Mouse (Mus musculus) heart, postnatal 14 days (tissue): Measurements from ENCODE around the gene Celf2. TPM values are rescaled to one million over a fixed set of nuclear protein-coding genes. Genes with fewer than 3 reads are reported as not detected.
A peak's percentile ranks its signal among the peaks of the same experiment; 100 is the strongest.

Experiments used
- DNase-seq, 2 experiments: peaks; one replicate each; pipeline ENCODE4 v3.0.0; 2021 to 2022
- intact Hi-C: fragments of 180-260 bp; cut with DNase I; formaldehyde crosslinking; loops from one replicate; pipeline ENCODE4 v1.15.1; 2025
- total RNA-seq, 2 experiments: library from RNA; stranded (reverse); gene quantifications; 2 replicates each; pipeline ENCODE4 v1.2.3; 2021

Celf2 gene
- total RNA-seq, 2 experiments from 2014 or later: 65.4 to 69.9 TPM

DNA sequence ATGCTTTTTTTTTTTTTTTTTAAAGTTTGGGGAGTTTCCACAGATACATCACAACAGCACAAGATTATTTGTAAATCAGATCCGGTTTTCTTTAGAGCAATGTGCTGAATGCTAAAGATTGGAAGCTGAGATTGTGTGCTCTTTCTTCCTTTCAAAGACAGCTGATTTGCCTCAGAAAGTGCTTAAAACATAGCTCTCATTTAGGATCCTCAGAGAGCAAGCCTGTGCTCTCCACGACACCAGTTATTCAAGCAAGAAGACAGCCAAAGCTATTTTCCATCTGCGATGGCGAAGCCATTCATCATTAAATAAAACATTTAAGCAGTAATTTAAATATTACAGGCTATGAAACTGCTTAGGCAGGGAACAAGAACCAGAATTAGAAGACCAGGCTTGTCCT is 463.8 kb downstream of the Celf2 start:
- no peak for DNase-seq
- intact Hi-C loops: no loop called here

DNA sequence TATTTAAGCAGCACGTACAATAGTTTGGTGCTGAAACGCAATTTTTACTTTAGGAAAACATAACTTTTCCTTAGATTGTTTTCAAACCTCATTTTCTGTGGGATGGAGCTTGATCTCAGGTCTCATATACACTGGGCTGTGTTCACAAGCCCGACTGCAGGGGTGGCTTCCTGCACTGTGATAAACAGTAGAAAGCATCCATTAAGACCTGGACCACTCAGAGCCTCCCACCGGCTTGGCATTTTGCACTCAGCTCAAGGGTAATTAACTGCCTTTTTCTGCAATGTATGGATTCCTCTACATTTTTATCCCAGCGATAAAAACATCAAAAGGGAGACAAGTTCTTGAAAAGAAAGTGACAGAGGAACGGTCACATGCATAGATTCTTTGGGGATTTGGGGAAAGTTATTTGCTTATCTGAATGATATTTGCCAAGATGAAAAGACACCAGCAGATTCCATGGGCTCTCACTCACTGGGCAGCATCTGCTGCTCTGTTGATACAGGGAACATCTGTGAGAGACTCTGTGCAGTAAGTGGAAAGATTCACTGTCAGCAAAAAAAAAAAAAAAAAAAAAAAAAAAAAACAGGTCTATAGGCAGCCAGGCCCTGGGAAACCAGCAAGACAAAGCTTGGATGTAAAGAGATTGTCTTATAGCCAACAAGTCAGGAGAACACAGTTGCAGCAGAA is 465.4 kb downstream of the Celf2 start:
- DNase-seq: no peak
- intact Hi-C loops: no loop called here

DNA sequence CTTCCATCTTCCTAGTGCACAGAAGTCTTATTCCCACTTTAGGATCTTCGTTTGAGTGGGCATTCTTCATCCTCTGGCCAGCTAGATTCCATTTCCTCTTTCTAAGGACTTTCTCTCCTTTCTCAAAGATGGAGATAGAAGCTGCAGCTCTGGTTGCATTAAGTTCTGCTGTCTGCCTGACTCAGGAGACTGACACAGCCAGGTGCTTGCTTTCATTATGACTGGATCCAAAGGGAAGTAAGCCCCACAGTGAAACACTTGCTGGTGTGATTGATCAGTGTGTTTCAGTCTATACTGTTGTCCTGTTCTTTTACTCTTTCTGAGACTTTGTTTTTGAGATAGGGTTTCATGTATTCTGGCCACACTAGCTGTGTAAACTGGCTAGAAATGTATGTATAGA is 468.4 kb downstream of the Celf2 start:
- intact Hi-C loops: no loop called here
- no peak for DNase-seq

DNA sequence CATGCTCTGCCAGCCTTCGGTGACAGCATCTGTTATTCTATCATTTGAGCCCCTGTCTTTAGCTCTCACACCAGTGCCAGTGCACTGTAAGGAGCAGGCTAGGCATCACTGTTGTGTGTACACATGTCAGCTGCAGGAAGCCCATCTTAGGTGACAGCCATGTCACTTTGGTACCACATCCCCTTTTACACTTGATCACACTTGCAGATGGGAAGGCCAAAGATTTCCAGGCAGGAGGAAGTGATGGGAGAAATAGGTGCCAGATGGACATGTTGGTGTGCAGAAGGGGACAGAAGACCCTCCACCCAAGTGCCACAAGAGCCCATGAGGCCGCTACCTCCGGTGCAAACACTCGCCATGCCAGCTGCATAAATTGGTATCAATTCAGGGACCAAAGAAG is 470.4 kb downstream of the Celf2 start:
- DNase-seq: no peak
- intact Hi-C loops: no loop called here

DNA sequence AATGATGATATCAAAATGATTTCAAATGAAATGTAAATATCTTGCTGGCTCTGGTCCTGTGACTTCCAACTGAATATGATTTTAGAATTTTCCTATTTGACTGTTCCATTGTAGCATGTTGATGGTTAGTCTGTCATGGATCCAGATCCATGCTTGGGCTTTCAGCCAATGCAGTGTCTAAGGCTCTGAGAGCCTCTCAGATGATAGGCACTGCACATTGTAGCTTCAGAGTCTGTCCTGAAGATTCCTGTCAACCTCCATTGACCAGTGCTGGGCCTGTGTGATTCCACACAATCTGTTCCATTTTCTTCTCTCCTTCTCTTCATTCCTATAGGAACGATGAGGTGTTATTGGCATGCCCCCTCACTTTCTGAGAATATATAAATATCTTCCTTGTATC is 478.0 kb downstream of the Celf2 start:
- intact Hi-C loops: no loop called here
- peak in 1 of 2 experiments; percentile 14 for DNase-seq

DNA sequence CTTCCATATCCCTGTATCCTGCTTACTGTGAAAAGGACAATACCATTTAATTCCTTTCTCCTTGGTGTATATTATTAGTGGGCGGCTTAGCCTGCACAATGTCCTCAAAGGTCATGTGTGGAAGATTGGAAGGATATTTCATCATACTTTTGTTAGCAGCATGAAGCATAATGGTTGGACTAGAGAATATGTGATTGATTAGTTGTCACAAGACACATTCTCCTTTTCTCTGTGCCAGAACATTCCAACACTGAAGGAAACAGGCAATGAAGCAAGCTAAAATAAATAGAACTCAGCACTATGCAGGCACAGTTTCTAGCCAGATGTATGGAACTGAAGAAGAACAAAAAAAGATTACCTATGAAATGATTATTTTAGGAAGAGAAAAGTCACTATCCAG is 482.6 kb downstream of the Celf2 start:
- intact Hi-C loops: no loop called here
- DNase-seq: no peak

DNA sequence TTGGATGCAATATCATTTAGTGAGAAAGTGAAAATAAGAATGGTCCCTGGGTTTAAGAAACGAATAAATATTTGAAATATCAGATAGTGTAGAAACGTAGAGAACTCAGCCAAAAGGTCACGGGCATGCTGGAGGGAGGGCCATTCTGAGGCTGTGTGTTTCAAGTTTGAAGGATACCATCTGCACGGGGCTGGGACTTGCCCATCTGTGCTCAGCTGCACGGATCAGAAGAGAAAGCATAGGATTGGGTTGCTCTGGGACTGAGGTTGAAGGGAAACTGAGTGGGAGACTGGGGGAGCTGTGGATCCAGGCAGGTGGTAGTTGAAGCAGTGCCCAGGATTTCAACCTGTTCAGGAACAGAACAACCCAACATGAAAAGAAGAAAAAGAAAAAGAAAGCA is 483.8 kb downstream of the Celf2 start:
- DNase-seq: peak; percentile 35 to 47
- intact Hi-C loops: no loop called here

DNA sequence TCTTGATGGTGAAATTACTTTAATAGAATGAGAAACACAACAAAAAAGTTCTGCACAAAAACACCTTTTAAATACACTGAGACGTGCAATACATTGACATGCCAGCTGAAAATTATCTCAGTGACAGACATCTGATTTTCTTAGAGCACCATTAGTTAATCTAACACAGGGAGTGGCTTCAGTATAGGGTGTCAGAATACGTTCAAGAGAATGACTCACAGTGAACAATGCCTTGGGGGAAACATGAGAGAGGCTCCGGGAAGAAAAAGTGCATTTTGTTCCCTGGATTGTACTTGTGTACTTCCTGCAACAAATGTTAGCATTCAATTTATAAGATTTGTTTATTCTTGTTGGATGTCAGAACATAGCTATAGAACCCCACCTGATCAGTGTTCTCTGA is 487.2 kb downstream of the Celf2 start:
- intact Hi-C loops: no loop called here
- no peak for DNase-seq

DNA sequence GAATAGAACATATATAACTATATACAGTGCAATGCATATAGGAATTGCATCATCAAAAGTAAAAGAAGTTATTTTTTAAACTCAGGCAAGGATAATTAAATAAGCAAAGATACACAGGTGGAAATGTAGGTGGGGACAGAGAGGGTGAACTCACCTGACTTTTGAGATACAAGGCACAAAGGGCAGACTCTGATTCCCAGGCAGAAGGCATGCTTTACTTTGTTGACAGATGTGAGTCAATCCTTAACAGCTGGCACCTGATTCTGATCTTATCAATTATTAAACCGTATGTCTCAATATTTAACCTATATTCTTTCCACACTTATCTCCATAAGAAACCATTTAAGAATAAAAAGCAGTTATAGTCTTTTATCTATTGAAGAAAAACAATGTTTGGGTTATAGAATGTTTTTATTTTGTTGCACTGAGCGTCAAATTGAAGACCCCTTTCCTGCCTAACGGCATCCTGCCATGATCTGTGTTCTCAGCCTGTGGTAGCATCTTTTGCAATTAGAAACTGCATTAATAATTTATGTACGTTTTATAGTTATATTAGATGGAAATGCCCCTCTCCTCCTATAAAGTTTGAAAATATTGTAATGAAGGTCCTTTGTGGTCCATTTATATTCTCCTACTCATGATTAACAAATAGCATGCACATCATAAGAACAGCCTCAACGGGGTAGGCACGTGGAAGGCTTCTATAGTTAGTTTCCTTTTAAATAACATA is 491.8 kb downstream of the Celf2 start:
- no peak for DNase-seq

DNA sequence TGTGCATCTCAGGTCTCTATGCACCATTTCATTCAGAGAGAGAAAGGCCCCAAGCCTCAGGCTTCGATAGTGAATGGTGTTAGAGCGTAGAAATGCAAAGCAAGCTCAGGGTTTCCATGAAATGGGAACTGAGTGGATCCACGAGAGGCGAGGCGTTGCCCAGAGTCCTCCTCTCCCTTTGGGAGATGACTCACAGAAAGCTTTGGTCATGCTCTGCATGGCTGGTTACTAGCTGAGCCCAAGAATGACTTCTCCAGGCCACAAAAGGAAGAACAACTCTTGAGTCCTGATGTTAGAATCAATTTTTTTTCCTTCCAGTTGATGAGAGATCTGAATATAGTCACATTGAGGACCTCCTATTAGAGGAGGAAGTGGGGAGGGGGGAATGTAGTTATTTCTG is 496.2 kb downstream of the Celf2 start:
- peak; percentile 16 to 31 for DNase-seq
- intact Hi-C loops: no loop called here

More for the DNA sequence above, 491.8 kb downstream of the Celf2 start:
- intact Hi-C loops: no loop called here

DNA sequence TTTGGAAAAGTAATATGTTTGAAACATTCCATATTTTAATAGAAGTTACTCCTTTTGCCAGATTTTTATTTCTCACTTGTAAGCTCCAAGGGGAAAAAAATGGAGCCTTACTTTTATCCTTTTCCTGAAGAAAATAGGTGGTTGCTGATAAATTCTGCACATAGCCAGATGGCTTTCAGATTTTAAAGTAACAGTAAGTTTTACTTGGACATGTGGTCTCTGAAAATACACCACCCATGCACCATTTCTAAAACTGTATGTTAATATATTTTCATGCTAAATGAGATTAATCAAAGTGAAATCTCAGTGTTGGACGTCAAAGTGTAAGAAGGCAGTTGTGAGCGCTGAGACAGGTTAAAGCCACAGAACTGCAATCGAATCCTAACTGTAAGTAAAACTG is 502.5 kb downstream of the Celf2 start:
- no peak for DNase-seq
- intact Hi-C loops: no loop called here

DNA sequence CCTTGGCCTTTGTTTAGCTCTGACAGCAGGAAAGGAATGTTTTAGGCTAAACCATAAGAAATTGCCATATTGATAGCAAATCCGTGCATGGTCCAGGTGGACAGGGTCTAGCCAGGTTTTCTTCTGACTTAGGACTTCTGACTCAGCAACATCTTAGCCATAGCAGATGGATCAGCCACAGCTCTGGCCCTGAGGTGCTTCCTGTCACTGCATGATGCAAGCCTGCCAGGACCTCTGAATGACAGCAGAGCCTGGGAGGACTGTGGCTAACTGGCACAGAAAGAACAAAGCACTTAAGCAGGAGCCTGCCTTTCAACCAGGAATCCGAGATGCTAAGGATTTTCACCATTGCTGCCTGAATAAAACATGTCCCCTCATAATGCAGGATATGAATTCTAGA is 507.4 kb downstream of the Celf2 start:
- DNase-seq: no peak
- intact Hi-C loops: no loop called here

DNA sequence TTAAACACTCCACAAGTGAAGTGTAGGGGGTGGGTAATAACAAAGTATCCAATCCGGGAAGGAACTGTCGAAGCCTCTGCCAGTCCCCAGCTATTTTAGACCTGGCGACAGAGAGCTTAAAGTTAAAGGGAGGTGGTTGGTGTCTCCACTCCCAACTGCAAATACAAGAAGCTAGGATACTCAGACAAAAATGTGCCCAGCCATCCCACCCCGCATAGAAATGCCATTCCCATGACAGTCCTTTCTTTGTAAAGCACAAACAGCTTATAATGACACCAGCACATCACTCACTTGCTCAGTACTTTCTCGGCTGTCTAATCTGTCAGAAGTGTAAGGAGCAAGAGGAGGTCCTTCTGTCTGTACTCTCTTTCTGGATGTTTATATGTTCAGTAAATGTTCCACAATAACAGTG is 518.3 kb downstream of the Celf2 start:
- DNase-seq: no peak

DNA sequence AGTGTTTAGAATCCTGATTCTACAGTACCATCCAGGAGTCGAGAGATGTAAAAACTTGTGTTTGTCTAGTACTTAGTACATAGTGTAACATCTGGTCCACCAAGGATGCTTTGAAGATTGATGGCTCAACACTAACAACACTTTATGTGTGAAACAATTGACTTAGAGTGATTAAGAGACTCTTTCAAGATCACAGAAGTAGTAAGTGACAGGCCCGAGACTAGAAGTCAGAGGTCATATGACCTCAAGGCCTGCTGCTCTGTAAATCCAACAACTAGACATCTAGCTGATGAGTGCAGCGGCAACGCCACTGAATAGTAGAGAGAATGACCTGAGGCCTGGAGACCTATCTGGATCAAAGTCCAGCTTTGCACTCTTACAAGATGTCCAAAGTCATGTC is 523.7 kb downstream of the Celf2 start:
- intact Hi-C loops: no loop called here

More for the DNA sequence above, 518.3 kb downstream of the Celf2 start:
- intact Hi-C loops: no loop called here

DNA sequence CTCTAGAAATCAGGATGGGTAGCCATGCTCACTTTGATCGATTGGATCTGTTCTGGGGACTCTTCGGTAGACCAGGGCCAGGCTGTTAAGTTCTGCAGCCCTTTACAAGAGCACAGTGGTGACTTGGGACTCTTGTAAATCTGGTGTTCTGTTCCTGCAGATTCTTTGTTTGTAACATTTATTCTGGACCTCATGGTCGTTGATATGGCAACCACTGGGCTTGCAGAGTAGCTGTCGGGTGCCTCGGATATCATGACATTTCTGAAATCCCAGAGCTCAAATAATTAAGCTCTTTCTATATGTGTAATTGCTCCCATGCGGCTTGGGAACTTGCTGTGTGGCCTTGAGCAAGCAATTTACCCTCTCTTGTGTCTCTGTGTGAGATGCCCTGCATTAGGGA is 525.5 kb downstream of the Celf2 start:
- intact Hi-C loops: no loop called here
- DNase-seq: no peak

More for the DNA sequence above, 523.7 kb downstream of the Celf2 start:
- no peak for DNase-seq

DNA sequence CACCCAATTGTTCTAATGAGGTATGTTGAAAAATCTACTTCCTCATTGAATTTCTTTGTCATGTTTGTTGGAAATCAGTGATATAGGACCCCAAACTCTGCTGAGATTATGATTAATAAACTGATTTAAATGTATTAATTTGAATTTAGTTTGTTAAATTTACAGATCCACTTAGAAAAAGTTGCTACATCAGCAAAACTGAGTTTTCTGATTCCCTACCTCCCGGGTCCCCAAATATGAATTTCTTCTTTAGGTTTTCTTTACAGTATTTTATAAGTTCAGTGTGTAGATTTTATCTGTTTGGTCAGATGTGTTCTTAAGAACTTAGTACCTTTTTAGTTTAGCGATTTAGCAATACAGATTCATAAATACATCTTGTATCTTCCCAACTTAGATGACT is 533.1 kb downstream of the Celf2 start:
- DNase-seq: no peak

DNA sequence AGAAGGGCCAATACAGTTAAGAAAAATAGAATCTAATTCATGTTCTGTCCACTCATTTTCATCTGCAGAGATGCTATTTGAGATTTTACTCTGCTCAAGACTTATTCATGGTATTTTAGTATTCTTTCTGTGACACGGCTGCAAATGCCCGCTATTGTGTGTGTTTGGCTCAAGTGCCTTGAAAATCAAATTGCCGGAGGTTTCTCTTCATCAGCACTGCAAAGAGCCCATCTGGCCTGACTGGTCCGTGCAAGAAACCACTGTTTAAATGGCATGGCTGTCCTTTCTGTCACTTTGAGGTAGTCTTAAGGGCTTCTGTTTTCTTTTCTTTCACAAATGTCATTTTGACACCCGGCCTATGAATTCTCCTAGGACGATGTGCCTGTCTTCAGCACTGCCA is 540.1 kb downstream of the Celf2 start:
- intact Hi-C loops: no loop called here
- no peak for DNase-seq

More for the DNA sequence above, 533.1 kb downstream of the Celf2 start:
- intact Hi-C loops: no loop called here

DNA sequence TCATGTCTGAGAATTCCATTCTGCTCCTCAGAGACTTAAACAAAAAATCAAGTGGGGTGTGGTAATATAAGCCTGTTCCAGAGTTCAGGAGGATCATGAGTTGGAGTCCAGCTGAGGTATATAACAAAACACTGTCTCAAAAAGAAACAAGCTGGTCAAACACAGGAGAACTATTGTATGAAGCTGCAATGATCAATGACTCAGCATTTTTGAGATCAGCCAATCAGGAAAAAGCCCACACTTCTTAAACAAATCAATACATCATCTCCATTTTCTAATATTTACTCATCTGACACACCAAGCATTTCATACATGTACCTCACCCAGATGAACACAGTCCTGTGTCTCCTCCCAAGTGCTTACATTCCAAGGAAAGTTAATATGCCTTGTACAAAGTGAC is 544.1 kb downstream of the Celf2 start:
- DNase-seq: no peak
- intact Hi-C loops: no loop called here

DNA sequence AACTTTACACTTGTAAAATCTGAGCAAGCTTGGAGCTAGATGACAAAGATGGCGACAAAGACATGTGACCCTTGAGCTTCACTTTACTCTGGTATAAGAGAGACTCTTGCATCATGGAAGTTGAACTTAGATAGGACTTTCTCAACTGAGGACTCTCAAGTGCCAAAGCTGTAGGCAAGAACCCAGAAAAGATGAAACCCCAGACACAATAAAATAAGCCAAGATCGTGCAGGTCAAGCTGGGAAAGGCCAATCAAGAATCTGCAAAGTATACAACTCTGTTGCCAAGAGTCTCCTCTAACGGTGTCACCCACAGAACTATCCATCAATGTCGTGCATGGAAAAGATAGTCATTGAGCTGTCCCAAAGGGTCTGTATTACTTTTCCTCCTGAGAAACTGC is 558.7 kb downstream of the Celf2 start:
- DNase-seq: no peak
- intact Hi-C loops: no loop called here

DNA sequence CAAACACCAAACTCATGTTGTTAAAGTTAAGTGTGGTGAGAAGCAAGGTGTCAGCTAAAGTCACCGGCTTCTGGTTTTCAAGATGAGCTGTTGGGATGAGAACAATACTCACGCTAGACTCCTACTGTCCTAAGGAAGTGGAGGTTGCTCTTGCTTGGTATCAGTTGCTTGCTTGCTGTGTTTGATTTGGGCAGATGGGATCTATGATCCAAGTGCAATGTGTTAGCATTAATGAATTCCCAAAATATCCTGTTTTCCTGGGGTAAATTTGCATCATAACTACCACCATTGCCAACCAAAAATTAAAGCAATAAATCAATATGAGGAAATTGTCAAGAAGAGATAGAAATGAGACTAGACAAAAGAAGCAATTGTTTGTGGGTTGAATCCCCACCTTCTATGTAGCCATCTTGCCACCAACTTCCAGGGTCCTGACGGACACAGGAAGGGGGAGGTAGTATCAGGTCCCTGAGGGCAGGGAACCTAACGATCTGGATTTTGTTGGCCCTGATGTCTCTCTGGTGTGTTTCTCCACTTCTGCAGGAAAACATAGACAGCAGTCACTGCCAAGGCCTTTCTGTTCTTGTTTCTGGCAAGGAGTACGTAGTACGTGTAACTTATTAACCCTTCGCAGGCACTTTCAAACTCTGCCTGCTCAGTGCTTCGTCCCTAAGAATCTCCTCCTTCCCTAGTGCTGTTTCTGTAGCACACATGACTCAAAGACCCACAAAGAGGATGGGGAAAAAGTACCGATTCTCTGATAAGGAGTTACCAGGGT is 563.5 kb downstream of the Celf2 start:
- intact Hi-C loops: no loop called here
- no peak for DNase-seq

DNA sequence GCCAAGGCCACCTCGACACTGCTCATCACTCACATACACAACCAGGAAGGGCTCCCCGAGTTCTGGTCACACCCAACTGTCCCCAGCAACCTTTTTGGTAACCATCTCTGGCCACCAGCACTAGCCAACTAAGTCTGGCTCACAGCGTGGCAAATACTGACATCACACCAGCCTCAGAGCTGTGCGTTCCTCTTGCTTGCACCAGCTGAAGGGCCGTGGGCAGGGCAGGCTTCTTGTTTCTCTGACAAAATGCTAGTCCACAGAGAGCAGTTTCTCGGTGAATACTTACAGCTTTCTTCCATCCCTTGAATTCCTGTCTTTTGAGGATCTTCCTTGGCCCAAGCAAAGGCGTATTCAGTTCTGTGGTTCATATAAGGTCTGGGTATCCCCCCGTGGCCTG is 565.7 kb downstream of the Celf2 start:
- intact Hi-C loops: no loop called here
- DNase-seq: no peak
